In genomic region chr2:157307715-157308265, GRCm38 (mm10) we compare ENCODE assay signal across 10 mouse cellular contexts. TPM values are rescaled to one million over a fixed set of nuclear protein-coding genes. Genes with fewer than 3 reads are reported as not detected.
A peak's percentile ranks its signal among the peaks of the same experiment; 100 is the strongest.
DNase-seq lines count a peak whose midpoint lies in the region; ATAC-seq lines count a peak whose summit lies in the region.
"Had no signal": no experiment of that assay in that cellular context is flagged by ENCODE, and none has a peak within 500 bp of the region (broad histone marks: within the 10 kb centered on the region; RNA-seq: fewer than 3 reads in every experiment).

No protein-coding gene starts in this region.

- H3K9ac ChIP-seq in heart, embryonic 16.5 days (ENCODE audit: low read length): no peak overlapping the region
- no peak overlapping the region for H3K9ac ChIP-seq in heart, embryonic 11.5 days (ENCODE audit: low read depth, low read length)
- H3K9ac ChIP-seq in neural tube, embryonic 14.5 days (replicated peaks; ENCODE audit: low read depth, low read length): no peak overlapping the region
- no peak overlapping the region for H3K9ac ChIP-seq in neural tube, embryonic 15.5 days (replicated peaks)
- no peak overlapping the region for H3K9ac ChIP-seq in intestine, embryonic 16.5 days (ENCODE audit: low read depth, low read length)
- no peak overlapping the region for H3K9ac ChIP-seq in midbrain, embryonic 15.5 days
- H3K9ac ChIP-seq: neural tube, embryonic 12.5 days had no signal

- H3K27ac ChIP-seq in heart, embryonic 16.5 days (ENCODE audit: low read length): 0 out of 2 replicates have a peak overlapping the region, but pooled peaks have one; percentile 21
- no peak overlapping the region for H3K27ac ChIP-seq in heart, embryonic 11.5 days (ENCODE audit: low read depth, low read length)
- H3K27ac ChIP-seq in neural tube, embryonic 14.5 days (ENCODE audit: low read depth, low read length): peak overlapping the region; percentile 35; the same call in 1 of the 2 replicates
- H3K27ac ChIP-seq in neural tube, embryonic 15.5 days (replicated peaks): no peak overlapping the region
- H3K27ac ChIP-seq in intestine, embryonic 16.5 days (ENCODE audit: low read length): peak overlapping the region; percentile 68
- H3K27ac ChIP-seq in midbrain, embryonic 15.5 days: peak overlapping the region; percentile 41
- H3K27ac ChIP-seq: neural tube, embryonic 12.5 days had no signal

- H3K36me3 ChIP-seq in heart, embryonic 16.5 days (ENCODE audit: control insufficient read depth, insufficient read depth): peaks cover 23% of the 10 kb centered on the region
- H3K36me3 ChIP-seq in heart, embryonic 11.5 days (ENCODE audit: control insufficient read depth, insufficient read depth, low read length): peaks cover 12% of the 10 kb centered on the region
- peaks cover 36% of the 10 kb centered on the region for H3K36me3 ChIP-seq in neural tube, embryonic 14.5 days (ENCODE audit: control insufficient read depth, insufficient read depth, low read length)
- peaks cover 57% of the 10 kb centered on the region for H3K36me3 ChIP-seq in neural tube, embryonic 15.5 days
- H3K36me3 ChIP-seq in intestine, embryonic 16.5 days (ENCODE audit: control insufficient read depth, insufficient read depth, low read length): peaks cover 15% of the 10 kb centered on the region
- peaks cover 21% of the 10 kb centered on the region for H3K36me3 ChIP-seq in midbrain, embryonic 15.5 days (replicated peaks)

- no peak overlapping the region for H3K4me3 ChIP-seq in heart, embryonic 16.5 days (ENCODE audit: low read length)
- H3K4me3 ChIP-seq in heart, embryonic 11.5 days (ENCODE audit: low read depth, low read length): no peak overlapping the region
- no peak overlapping the region for H3K4me3 ChIP-seq in neural tube, embryonic 14.5 days (ENCODE audit: low read depth, low read length)
- no peak overlapping the region for H3K4me3 ChIP-seq in neural tube, embryonic 15.5 days (replicated peaks)
- no peak overlapping the region for H3K4me3 ChIP-seq in intestine, embryonic 16.5 days (ENCODE audit: low read length)
- H3K4me3 ChIP-seq in midbrain, embryonic 15.5 days: no peak overlapping the region
- H3K4me3 ChIP-seq: neural tube, embryonic 12.5 days had no signal

- H3K4me1 ChIP-seq in heart, embryonic 16.5 days (ENCODE audit: control insufficient read depth, insufficient read depth, low read length): no peaks in the 10 kb centered on the region; the same call in 1 of the 2 replicates
- H3K4me1 ChIP-seq in heart, embryonic 11.5 days (ENCODE audit: control insufficient read depth, insufficient read depth, low read length): no peaks in the 10 kb centered on the region; the same call in 1 of the 2 replicates
- H3K4me1 ChIP-seq in neural tube, embryonic 14.5 days (ENCODE audit: control insufficient read depth, insufficient read depth, low read length): peaks cover 6% of the 10 kb centered on the region; the same call in 1 of the 2 replicates
- H3K4me1 ChIP-seq in neural tube, embryonic 15.5 days: peaks cover 12% of the 10 kb centered on the region
- H3K4me1 ChIP-seq in intestine, embryonic 16.5 days (ENCODE audit: control insufficient read depth, insufficient read depth, low read length): peaks cover 7% of the 10 kb centered on the region
- peaks cover 5% of the 10 kb centered on the region for H3K4me1 ChIP-seq in midbrain, embryonic 15.5 days
- H3K4me1 ChIP-seq: neural tube, embryonic 12.5 days had no signal

- no peaks in the 10 kb centered on the region for H3K9me3 ChIP-seq in heart, embryonic 16.5 days (replicated peaks; ENCODE audit: control insufficient read depth, low read length)
- no peaks in the 10 kb centered on the region for H3K9me3 ChIP-seq in heart, embryonic 11.5 days (replicated peaks; ENCODE audit: control insufficient read depth, low read length)
- no peaks in the 10 kb centered on the region for H3K9me3 ChIP-seq in neural tube, embryonic 14.5 days (ENCODE audit: control insufficient read depth, low read length)
- H3K9me3 ChIP-seq in neural tube, embryonic 15.5 days (replicated peaks): no peaks in the 10 kb centered on the region
- no peaks in the 10 kb centered on the region for H3K9me3 ChIP-seq in intestine, embryonic 16.5 days (ENCODE audit: control insufficient read depth, low read length)
- H3K9me3 ChIP-seq in midbrain, embryonic 15.5 days: no peaks in the 10 kb centered on the region
- H3K9me3 ChIP-seq: neural tube, embryonic 12.5 days had no signal

- no peaks in the 10 kb centered on the region for H3K27me3 ChIP-seq in heart, embryonic 16.5 days (ENCODE audit: control insufficient read depth, insufficient read depth, low read length)
- no peaks in the 10 kb centered on the region for H3K27me3 ChIP-seq in heart, embryonic 11.5 days (ENCODE audit: control insufficient read depth, insufficient read depth, low read length)
- no peaks in the 10 kb centered on the region for H3K27me3 ChIP-seq in neural tube, embryonic 14.5 days (ENCODE audit: control insufficient read depth, insufficient read depth, low read length)
- no peaks in the 10 kb centered on the region for H3K27me3 ChIP-seq in neural tube, embryonic 15.5 days (replicated peaks)
- no peaks in the 10 kb centered on the region for H3K27me3 ChIP-seq in intestine, embryonic 16.5 days (replicated peaks; ENCODE audit: control insufficient read depth, insufficient read depth, low read length)
- no peaks in the 10 kb centered on the region for H3K27me3 ChIP-seq in midbrain, embryonic 15.5 days (replicated peaks)
- H3K27me3 ChIP-seq: neural tube, embryonic 12.5 days had no signal

- no peak for ATAC-seq in heart, embryonic 16.5 days (replicated peaks; ENCODE audit: extremely low read depth, insufficient read depth, low FRiP score)
- ATAC-seq in heart, embryonic 11.5 days (replicated peaks; ENCODE audit: insufficient number of reproducible peaks, low FRiP score, low TSS enrichment): no peak
- ATAC-seq in neural tube, embryonic 14.5 days (ENCODE audit: low read depth): no peak
- no peak for ATAC-seq in neural tube, embryonic 15.5 days (ENCODE audit: low FRiP score)
- no peak for ATAC-seq in intestine, embryonic 16.5 days
- no peak for ATAC-seq in midbrain, embryonic 15.5 days (replicated peaks)
- ATAC-seq in frontal cortex, adult (ENCODE audit: low TSS enrichment): no peak

- H3K4me2 ChIP-seq in heart, embryonic 16.5 days (ENCODE audit: low read depth, low read length): no peak overlapping the region
- H3K4me2 ChIP-seq in heart, embryonic 11.5 days: no peak overlapping the region
- no peak overlapping the region for H3K4me2 ChIP-seq in neural tube, embryonic 14.5 days (ENCODE audit: low read depth, low read length)
- no peak overlapping the region for H3K4me2 ChIP-seq in neural tube, embryonic 15.5 days
- H3K4me2 ChIP-seq in intestine, embryonic 16.5 days (ENCODE audit: low read depth, low read length): no peak overlapping the region
- no peak overlapping the region for H3K4me2 ChIP-seq in midbrain, embryonic 15.5 days
- H3K4me2 ChIP-seq: neural tube, embryonic 12.5 days had no signal

- DNase-seq in thymus, postnatal 14 days: no peak
- DNase-seq: cerebellum, adult 11 months had no signal

- 73% methylated on average over 4 of the region's 4 CpGs for WGBS in heart, embryonic 16.5 days
- 83% methylated on average over 4 of the region's 4 CpGs for WGBS in heart, embryonic 11.5 days (ENCODE audit: insufficient replicate concordance)
- WGBS in neural tube, embryonic 14.5 days: 76% methylated on average over 4 of the region's 4 CpGs
- WGBS in neural tube, embryonic 15.5 days: 68% methylated on average over 4 of the region's 4 CpGs
- 70% methylated on average over 4 of the region's 4 CpGs for WGBS in intestine, embryonic 16.5 days
- WGBS in midbrain, embryonic 15.5 days: 71% methylated on average over 4 of the region's 4 CpGs

RNA-seq across cellular contexts. Expression of gene Mroh8, which starts 28.4 kb away (rescaled TPM):
- polyA plus RNA-seq in heart, embryonic 16.5 days (2015; fragmentation: Nextera tagmentation; extraction: Ambion mirVana): 0.24 and 0.59 TPM in 2 replicates
- 0.17 and 0.21 TPM in 2 replicates for polyA plus RNA-seq in heart, embryonic 11.5 days (2014; fragmentation: Nextera tagmentation; extraction: Ambion mirVana)
- polyA plus RNA-seq in neural tube, embryonic 14.5 days (2014; fragmentation: Nextera tagmentation; extraction: Ambion mirVana): 0.20 and 0.67 TPM in 2 replicates
- 0.44 and 0.46 TPM in 2 replicates for polyA plus RNA-seq in neural tube, embryonic 15.5 days (2015; fragmentation: Nextera tagmentation; extraction: Ambion mirVana)
- polyA plus RNA-seq in intestine, embryonic 16.5 days (2015; fragmentation: Nextera tagmentation; extraction: Ambion mirVana): 0.34 and 0.54 TPM in 2 replicates
- 0.50 and 0.74 TPM in 2 replicates for polyA plus RNA-seq in midbrain, embryonic 15.5 days (2015; fragmentation: Nextera tagmentation; extraction: Ambion mirVana)

RNA-seq across cellular contexts. Expression of gene Rpn2, which starts 29.0 kb away (rescaled TPM):
- 159 and 178 TPM in 2 replicates for polyA plus RNA-seq in heart, embryonic 16.5 days (2015; fragmentation: Nextera tagmentation; extraction: Ambion mirVana)
- 202 and 214 TPM in 2 replicates for polyA plus RNA-seq in heart, embryonic 11.5 days (2014; fragmentation: Nextera tagmentation; extraction: Ambion mirVana)
- 202 and 232 TPM in 2 replicates for polyA plus RNA-seq in neural tube, embryonic 14.5 days (2014; fragmentation: Nextera tagmentation; extraction: Ambion mirVana)
- polyA plus RNA-seq in neural tube, embryonic 15.5 days (2015; fragmentation: Nextera tagmentation; extraction: Ambion mirVana): 225 and 255 TPM in 2 replicates
- polyA plus RNA-seq in intestine, embryonic 16.5 days (2015; fragmentation: Nextera tagmentation; extraction: Ambion mirVana): 341 and 355 TPM in 2 replicates
- polyA plus RNA-seq in midbrain, embryonic 15.5 days (2015; fragmentation: Nextera tagmentation; extraction: Ambion mirVana): 215 and 218 TPM in 2 replicates

RNA-seq across cellular contexts. Expression of gene Ghrh, which starts 39.5 kb away (rescaled TPM):
- not detected in 2 replicates for polyA plus RNA-seq in heart, embryonic 16.5 days (2015; fragmentation: Nextera tagmentation; extraction: Ambion mirVana)
- polyA plus RNA-seq in heart, embryonic 11.5 days (2014; fragmentation: Nextera tagmentation; extraction: Ambion mirVana): not detected in 2 replicates
- polyA plus RNA-seq in neural tube, embryonic 14.5 days (2014; fragmentation: Nextera tagmentation; extraction: Ambion mirVana): not detected in 2 replicates
- polyA plus RNA-seq in neural tube, embryonic 15.5 days (2015; fragmentation: Nextera tagmentation; extraction: Ambion mirVana): 1.8 TPM in 1 of 2 replicates, not detected in the other
- 0.76 and 0.81 TPM in 2 replicates for polyA plus RNA-seq in intestine, embryonic 16.5 days (2015; fragmentation: Nextera tagmentation; extraction: Ambion mirVana)
- 1.3 and 4.1 TPM in 2 replicates for polyA plus RNA-seq in midbrain, embryonic 15.5 days (2015; fragmentation: Nextera tagmentation; extraction: Ambion mirVana)
- polyA plus RNA-seq: neural tube, embryonic 12.5 days had no signal

RNA-seq across cellular contexts. Expression of gene Manbal, which starts 59.6 kb away (rescaled TPM):
- polyA plus RNA-seq in heart, embryonic 16.5 days (2015; fragmentation: Nextera tagmentation; extraction: Ambion mirVana): 54.0 and 61.7 TPM in 2 replicates
- polyA plus RNA-seq in heart, embryonic 11.5 days (2014; fragmentation: Nextera tagmentation; extraction: Ambion mirVana): 29.8 and 35.8 TPM in 2 replicates
- 51.5 and 58.5 TPM in 2 replicates for polyA plus RNA-seq in neural tube, embryonic 14.5 days (2014; fragmentation: Nextera tagmentation; extraction: Ambion mirVana)
- polyA plus RNA-seq in neural tube, embryonic 15.5 days (2015; fragmentation: Nextera tagmentation; extraction: Ambion mirVana): 110 and 112 TPM in 2 replicates
- 66.8 and 71.3 TPM in 2 replicates for polyA plus RNA-seq in intestine, embryonic 16.5 days (2015; fragmentation: Nextera tagmentation; extraction: Ambion mirVana)
- polyA plus RNA-seq in midbrain, embryonic 15.5 days (2015; fragmentation: Nextera tagmentation; extraction: Ambion mirVana): 104 and 107 TPM in 2 replicates

Comparison
In these comparisons a context has a peak if more than half of its experiments do, and no peak if none do; other contexts are left out.
1. H3K27ac ChIP-seq: peak in heart, embryonic 16.5 days (single experiment), neural tube, embryonic 14.5 days (single experiment), intestine, embryonic 16.5 days (single experiment) and midbrain, embryonic 15.5 days (single experiment); none in heart, embryonic 11.5 days (single experiment) and neural tube, embryonic 15.5 days (single experiment).